Mouse (Mus musculus) gastrocnemius, adult 18-20 months (tissue): Measurements from ENCODE around the gene Mctp1. TPM values are rescaled to one million over a fixed set of nuclear protein-coding genes. Genes with fewer than 3 reads are reported as not detected.

ENCODE experiments used
- DNase-seq: peaks from one replicate; pipeline ENCODE4 v3.0.0; 2021; ENCODE audit warnings: low spot score
- total RNA-seq, 2 experiments: library from RNA; stranded (reverse); gene quantifications; 2 replicates each; pipeline ENCODE4 v1.2.3; 2021

Gene Mctp1
- total RNA-seq, 2 experiments from 2014 or later = 1.4 to 1.6 TPM

DNA sequence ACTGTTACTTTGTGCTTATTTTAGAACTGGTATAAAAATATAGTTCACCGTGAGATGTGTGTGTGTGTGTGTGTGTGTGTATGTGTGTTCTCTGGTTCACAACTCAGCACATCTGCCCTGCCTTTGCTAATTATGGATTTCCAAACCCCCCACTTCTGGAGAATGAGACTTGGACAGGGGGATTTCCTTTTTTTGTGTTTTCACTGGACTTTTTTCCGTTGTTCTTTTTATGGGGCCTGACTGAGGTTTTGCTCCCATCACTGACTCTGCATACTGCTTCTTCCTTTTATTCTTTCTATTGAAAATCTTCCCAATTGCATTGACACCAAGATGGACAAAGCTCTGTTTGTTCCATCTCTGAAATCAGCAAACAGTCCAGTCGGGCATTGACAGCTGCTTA is 438.7 kb downstream of the Mctp1 start:
- DNase-seq = no peak

DNA sequence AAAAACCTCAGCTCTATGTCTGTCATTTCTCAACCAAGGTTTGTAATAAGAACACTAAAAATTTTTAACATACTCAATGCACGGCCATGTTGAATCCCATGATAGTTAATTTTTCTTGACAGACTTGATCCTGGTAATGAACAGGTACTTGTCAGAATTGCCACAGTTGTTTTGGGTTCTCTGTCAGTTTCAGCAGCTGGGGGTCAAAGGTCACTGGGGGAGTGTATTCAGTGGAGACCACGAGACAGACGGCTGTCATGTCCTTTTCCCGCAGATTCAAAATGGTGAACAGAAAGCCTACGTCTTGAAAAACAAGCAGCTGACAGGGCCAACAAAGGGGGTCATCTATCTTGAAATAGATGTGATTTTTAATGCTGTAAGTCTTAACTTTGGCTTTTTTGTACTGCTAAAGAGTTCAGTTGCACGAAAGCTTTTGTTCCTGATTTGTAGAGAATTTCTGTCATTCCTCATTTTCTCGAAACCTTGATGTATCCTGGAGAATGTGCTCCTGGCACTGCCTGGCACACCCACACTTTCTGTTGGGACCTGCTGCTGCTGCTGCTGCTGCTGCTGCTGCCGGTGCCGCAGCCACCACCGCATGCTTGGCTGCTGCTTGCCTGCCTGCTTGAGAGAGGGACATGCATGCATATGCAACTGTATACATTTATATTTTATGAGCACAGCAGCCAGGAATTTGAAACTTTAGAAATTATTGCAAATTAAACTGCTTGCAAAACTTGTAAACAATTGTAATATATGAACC is 440.8 kb downstream of the Mctp1 start:
- DNase-seq = no peak

DNA sequence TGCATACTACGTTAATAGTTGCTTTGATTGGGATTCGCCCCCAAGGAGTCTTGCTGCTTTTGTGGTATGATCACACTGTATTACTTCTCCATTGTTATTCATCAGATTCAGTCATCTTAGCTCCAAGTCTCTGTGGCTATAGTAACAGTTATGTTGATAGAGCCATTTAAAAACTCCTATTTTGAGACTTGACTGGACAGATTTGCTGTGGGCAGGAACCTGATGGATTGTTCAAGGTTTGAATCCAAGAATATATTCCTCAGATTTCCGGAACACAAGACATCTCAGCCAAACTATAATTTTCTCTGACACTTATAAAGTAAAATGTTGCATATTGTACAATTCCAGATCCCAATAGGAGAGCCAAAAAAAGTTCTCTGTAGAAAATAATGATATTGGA is 443.4 kb downstream of the Mctp1 start:
- no peak for DNase-seq

DNA sequence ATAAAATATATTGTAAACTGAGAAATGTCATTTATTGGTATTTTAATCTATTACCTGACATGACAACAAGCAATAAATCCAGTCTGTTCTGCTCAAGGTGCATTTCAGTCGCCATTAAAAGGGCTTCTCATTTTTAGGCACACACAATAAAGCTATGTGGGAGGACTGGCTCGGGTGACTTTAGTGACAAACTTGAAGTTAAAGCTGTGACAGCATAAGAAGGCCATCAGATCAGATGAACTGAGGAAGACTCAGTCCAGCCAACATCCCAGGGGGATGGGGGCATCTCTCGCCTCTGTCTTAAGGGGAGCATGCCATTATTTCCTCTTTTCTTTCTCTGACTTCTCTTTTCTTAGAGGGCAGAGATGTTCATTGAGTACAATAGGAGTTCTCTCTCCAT is 453.7 kb downstream of the Mctp1 start:
- DNase-seq = no peak

DNA sequence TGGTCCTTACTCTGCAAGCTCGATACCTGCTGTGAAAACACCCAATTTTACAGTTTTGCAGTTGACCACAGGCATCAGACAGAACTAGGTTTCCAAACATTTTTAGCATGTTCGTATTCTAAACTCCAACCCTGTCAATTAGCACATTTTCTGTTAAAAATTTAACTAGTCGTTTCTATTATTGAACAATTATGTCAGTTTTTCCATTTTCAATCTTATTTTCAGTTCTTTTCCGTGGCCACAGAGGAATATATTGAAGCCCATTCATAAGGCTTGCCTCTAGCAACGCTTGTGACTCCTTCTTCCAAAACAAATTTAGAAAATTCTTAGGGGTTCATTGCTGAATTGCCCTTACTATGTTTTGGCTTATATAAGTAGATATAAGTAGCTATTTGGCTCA is 456.4 kb downstream of the Mctp1 start:
- no peak for DNase-seq

DNA sequence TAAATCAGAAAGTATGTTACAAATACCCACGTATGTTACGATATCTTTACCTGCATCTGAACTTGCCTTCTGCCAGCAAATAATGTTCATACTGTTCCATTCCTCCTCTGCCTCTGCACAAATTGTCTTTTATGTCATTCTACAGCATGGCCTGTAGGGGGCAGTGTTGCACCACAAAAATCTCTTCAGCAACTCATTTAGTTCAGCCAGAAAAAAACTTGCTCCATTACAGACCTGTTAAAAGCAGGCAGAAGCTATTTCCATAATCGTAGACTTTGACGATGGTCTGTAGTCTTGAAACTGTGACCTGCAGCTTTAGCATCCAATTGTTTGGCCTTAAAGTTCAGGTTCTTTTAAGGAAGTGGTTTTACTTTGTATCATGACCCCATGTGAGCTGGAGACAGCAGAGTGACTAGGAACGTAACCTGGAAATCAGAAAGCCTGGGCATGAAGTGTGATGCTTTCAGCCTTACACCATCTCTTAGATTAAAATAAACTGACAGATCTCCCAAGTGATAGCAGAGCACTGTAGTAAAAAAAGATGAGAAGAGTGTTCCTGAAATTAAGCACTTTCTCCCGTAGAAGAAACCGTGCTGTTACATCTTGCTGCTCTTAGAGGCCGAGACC is 460.4 kb downstream of the Mctp1 start:
- DNase-seq = peak; percentile 30

DNA sequence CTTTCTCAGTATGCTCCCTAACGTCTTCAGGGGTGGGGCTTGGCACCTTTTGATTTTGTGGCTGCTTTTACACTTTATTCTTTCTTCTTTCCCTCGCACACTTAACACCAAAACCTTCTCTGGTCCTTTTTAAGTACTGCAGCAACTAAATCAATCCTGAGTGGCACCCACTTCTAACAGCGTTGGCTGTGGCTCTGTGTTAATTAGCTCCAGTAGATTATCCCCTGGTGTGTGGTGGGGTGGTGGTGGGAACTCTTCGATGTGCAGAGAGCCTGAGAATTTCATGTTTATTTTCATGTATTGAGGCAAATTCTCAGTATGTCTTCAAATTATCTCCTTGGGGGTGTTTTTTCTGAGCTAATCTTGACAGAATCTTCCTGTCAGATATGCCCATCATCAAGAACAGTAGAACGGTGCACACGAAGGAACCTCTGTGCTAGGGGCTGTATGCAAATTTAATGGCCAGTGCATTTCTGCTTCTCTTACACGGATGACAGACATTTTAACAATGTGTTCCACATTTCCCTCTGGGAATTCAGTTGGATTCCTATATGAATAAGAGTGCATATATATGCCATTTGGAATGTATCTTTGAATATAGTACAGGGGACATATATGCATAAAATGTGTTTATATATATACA is 466.2 kb downstream of the Mctp1 start:
- no peak for DNase-seq

DNA sequence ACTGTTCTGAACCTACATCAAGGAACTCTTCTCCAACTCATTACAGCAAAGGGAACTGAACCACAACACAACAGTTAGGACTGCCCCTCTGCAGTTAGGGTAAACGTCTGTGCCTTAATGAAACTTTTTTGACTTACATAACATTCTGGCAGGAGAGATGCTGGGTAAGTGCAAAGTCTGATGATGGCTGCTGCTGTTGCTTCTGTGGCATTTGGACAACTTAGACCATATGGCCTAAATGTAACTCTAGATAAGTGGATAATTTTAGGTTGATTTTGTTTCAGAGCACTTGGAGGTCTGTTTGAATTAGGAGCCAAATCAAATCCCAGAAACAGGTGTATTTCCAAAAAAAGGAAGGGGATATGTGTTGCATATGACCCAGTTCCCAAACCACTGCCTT is 470.0 kb downstream of the Mctp1 start:
- no peak for DNase-seq

DNA sequence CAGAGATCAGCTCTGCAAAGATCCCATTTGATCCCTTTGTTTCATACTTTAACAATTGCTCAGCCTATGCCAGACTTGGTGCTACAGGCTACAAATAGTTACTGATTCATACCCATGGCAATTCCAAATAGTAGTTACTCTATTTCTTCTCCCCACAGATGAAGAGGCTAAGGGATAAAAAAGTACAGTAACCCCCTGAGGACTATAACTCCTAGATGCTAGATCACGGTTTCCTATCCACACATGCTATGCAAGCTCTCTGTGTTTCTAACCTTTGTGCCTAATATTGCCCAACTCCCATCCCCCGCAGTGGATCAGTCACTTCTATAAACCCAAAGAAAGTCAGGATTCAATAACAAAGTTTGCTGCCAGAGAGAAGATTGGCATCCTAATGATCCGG is 470.7 kb downstream of the Mctp1 start:
- no peak for DNase-seq

DNA sequence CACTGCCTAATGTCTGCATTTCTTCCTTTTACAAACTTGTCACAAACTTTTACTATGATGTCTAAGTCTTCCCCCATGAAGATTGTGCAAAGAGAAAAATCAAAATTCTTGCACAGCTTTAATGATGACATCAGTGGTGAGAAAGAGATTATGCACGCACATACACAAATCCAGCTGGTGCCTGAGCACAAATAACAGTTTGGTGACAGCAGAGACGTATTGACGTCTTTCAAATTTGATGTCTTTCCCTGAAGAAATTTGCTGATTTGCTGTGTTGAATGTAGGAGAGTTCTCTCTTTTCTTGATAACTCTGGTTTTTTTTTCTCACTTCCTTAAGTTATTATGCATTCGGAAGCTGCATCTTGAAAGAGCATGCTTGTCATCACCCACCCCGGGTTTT is 472.7 kb downstream of the Mctp1 start:
- DNase-seq = no peak

DNA sequence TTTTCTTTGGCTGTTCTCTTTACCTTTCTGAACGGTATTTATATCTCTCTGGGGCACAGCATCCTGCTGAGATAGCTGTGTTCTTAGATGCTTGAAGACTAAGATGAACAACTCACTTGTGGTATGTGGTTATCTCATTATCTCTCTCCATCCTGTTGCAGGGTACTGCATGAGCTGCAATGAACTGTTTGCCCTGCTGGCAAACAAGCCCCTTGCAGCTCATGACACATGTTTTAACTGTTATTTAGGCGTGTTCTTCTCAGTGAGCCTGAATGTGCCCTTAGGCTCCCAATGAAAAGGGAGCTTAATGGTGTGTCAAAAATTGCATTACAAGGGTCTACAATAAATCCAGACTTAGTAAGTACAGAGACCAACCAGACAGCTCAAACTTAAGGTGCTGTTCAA is 473.7 kb downstream of the Mctp1 start:
- no peak for DNase-seq

DNA sequence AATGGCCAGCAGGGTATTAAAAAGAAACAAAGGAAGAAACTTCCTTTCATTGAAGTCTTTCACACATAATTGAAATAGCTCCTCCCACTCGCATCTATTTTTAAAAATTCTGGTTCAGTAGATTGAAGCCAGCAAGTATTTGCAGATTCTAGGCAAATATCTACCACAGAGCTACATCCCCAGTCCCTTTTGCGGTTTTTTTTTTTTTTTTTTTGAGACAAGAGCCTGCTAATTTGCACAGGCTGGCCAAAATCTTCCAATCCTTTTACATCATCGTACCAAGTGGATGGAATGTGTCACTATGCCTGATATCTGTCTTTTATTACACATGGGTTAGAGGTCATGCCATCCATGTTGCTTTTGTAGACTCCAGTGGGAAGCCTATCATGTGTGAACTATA is 486.0 kb downstream of the Mctp1 start:
- DNase-seq = no peak

DNA sequence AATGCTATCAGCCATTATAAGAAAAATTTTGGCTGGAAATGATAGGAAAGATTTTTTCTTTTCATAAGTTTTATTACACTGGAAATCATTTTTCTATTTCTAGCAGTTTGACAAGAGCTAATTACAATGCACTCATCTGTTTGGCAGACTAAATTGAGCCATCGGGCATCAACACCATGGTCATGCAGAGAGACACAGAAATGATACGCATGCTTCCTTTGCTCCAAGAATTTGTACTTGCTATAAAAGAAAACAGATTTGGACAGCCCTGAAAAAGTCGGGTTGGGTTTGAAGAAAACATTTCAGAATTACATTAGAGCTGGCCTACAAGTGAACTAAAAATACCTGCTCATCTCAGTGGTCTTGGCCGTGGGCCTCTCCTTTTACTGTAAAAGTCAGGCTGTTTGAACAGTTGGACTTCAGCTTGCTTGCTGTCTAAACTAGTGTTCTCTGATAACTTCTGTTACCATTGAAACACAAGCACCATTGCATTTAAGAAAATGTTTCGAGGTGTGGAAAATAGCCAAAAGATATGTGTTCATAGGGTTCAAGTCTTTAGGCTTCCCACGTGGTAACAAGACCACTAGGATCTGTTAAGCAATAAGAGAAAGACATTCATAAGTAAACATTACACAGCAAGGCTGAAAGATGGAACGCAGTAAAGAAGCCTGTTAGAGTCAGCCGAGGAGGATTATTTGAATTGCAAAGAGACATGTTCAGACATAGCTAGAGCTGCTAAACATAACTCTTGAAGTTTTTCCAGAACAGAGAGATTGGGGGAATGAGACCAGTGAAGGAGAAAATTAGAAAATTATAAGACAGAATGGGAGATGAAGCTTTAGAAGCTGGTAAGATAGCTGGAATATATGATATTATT is 493.8 kb downstream of the Mctp1 start:
- no peak for DNase-seq

DNA sequence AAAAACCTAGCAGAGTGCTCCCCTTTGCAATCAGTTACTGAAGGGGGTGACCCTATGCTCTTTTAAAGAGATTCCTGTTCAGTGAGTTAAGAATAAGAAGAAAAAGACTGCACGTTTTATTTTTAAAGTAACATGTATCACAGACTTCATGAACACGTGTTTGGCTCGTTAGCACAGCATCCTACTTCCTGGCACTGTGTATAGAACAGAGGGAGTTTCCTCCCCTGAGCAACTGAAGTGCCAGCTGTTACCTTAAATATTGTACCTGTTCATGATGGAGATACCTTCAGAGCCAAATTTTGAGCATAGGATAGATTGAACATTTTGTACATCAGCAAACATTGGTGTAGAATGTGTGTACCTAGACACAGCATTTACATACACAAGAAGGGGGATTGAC is 494.7 kb downstream of the Mctp1 start:
- DNase-seq = no peak

DNA sequence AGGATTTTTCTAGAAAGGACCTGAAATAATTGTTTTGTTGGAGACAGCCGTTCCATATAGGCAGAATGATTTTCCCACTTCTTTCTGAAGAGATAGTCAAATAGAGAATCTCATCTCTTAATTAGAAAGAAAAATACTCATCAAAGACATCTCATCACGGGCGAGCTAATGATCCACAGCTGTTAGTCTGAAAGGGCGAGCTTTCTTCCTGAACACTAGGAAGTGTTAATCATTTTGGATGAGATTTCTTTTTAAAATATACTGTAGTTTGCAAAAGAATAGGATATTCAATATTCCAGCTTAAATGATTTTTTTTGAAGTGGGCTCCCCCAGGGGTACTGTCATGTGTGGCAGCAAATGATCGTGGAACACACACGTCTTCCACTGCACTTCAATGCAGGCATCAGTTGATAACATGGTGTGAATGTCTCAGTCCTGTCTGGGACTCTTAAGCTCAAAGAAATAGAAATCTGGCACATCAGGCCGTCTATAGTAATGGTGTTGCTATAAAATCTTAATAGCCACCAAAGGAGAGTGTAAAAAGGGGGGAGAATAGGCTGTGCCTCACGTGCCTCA is 500.3 kb downstream of the Mctp1 start:
- DNase-seq = no peak

DNA sequence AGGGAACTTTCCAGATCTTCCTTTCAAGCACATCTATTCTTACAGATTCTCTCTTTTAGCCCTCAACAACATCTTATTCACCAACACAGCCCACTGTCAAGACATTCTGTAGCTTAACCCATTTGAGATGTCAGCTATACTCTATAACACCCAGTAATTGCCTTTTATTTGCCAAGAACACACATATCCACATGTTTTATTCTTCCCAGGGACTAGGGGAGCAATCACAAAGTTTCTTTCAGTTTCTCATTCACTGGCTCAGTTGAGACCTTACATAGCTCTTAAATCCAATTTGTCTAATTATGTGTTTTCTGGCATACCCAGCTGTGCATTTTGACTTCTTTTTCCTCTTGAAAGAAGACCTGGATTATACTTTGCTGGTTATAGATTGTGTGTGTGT is 508.7 kb downstream of the Mctp1 start:
- no peak for DNase-seq

DNA sequence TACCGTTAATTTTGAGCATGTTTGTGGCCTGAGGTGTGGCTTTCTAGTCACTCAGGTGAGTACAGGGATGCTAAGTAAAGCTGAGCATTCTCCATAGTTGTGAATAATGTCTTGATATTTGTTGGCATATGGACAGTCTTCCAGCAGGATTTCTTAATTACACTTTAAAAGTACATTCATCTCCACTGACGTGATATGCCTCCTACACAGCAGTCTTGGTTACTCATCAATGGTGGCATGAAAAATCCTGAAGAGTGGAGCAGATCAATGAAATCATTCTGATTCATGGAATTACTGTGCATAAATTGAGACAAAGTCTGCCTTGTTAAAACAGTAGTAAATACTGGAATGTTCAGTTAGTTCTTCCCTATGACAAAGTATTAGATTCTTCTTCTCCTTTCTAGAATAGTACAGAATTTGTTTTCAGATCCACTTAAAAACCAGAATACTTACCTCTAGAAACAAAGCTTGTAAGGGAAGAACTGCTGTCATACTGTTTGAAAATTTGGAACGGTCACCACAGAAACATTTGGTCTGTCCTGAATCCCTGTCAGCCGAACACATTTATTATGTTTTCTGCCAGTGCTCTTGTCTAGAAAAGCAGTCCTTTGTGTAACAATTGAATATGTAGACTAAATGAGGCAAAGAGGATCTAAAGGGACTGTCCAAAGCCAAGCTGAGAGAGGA is 511.6 kb downstream of the Mctp1 start:
- no peak for DNase-seq

DNA sequence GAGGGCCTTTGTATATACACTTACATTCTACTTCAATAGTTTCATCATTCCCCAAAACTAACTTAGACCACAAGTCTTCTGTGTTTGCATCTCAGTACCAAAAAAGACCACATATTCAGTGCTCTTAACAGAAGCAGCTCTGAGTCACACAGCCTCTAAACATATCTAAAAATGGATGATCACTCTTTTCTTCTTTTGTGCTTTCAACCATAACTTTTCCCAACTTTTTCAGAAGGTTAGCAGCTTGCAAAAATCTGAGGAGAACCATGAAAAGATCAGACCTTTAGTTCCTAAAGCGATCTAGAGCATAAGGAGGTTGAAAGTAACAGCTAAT is 512.1 kb downstream of the Mctp1 start:
- DNase-seq = no peak

DNA sequence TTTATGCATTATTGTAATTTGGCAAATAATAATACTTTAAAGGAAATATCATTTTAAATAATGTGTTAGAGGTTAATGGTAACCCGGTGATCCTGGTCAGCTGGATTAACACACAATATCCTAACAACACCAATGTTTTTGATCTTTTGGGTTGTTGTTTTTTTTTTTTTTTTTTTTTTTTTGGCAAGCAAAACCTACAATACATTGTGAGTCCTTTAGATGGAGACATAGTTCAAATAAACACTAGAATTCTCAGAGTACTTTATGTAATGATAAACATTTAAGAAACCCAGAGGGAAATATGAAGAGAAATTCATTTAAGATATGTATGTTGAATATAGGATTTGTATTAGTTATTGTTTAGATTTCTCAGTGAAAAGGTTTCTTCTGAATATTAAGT is 534.0 kb downstream of the Mctp1 start:
- no peak for DNase-seq

DNA sequence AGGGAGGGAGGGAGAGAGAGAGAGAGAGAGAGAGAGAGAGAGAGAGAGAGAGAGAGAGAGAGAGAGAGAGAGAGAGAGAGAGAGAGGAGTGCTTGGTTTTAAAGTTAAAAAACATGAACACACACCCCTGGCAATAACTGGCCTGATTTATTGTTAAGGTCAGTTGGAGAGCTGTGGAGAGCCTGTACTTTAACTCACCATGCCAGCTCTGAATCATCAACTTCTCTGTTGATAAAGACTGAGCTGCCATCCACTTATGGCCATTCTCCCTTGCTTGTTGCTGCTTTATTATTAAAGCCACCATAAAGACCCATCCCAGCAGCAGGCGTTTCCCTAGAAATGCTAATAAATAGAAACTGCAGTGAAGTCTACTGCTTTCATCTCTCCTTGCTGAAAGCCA is 542.5 kb downstream of the Mctp1 start:
- no peak for DNase-seq

DNA sequence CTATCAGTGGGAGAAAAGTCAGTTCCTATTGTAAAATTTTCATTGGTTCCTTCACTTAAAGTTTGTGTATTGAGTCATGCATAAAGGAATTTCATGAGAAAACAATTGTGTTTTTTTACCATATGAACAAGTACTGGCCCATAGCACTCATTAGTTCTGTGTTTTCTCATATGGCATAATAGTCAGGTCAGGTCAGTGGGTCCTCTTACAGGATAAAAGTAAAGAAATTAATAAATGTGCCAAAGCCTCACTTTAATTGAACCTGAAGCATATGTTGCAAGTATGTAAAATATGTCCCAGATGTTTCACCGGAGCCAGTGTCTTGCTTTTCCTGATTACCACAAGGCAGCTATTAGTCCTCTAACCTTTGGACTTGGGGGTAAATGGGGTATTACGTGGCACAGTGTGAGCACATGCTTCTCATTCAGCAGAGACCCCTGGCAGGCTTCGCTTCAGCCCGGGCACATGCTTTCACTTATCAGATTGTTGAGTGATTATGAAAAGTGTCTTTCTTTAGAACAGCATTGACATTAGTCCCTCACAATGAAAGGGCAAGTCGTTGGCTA is 543.6 kb downstream of the Mctp1 start:
- DNase-seq = no peak
